Mouse (Mus musculus) olfactory bulb, adult 2 months (tissue): ENCODE measurements around the gene Bmp8b.

ENCODE experiments used
- CTCF ChIP-seq: fragments of 200-500 bp; IDR thresholded peaks from 2 replicates; pipeline ENCODE4 v1.5.1; 2012; ENCODE audit warnings: low read depth, mild to moderate bottlenecking, low read length, moderate library complexity; ENCODE audit not compliant: insufficient read depth
- POLR2A ChIP-seq: fragments of 200-500 bp; IDR thresholded peaks from 2 replicates; pipeline ENCODE4 v1.6.1; 2012; ENCODE audit warnings: mild to moderate bottlenecking, low read depth, low read length, moderate library complexity; ENCODE audit not compliant: insufficient read depth

GRCm38 (mm10) chr4:123071266-123071966 is 33.5 kb upstream of the Bmp8b start:
- no peak for TF ChIP-seq POLR2A
- TF ChIP-seq CTCF = no peak
